Mouse (Mus musculus) G1E (cell line): ENCODE results near the gene Glrx3. TPM values are rescaled to one million over a fixed set of nuclear protein-coding genes. Genes with fewer than 3 reads are reported as not detected.

Experiments
- ATAC-seq: 2 replicates; pipeline ENCODE4 v1.8.0; 2016; ENCODE audit warnings: mild to moderate bottlenecking; ENCODE audit not compliant: insufficient number of reproducible peaks, poor library complexity, low FRiP score, severe bottlenecking; ENCODE audit errors: extremely low read depth
- DNase-seq: peaks from one replicate; pipeline ENCODE4 v3.0.0; 2012; ENCODE audit warnings: low spot score
- H3K27me3 ChIP-seq: 2 replicates; pipeline ENCODE4 v1.6.1; 2012; ENCODE audit warnings: mild to moderate bottlenecking, low read length, inconsistent platforms; ENCODE audit not compliant: insufficient read depth
- H3K36me3 ChIP-seq: replicated peaks from 2 replicates; pipeline ENCODE3; 2012; ENCODE audit warnings: mild to moderate bottlenecking, inconsistent platforms
- H3K4me1 ChIP-seq: 2 replicates; pipeline ENCODE4 v1.6.1; 2012; ENCODE audit warnings: low read depth, low read length, inconsistent platforms, mixed read lengths; ENCODE audit not compliant: insufficient read depth
- H3K4me3 ChIP-seq: 2 replicates; pipeline ENCODE4 v1.5.1; 2012; ENCODE audit warnings: low read depth, mild to moderate bottlenecking, inconsistent platforms, low read length, moderate library complexity, mixed read lengths
- H3K9me3 ChIP-seq: replicated peaks from 2 replicates; pipeline ENCODE4 v1.6.1; 2012; ENCODE audit warnings: inconsistent platforms
- CTCF ChIP-seq: IDR thresholded peaks from 2 replicates; pipeline ENCODE4 v1.5.1; 2012; ENCODE audit warnings: low read depth, low read length, inconsistent platforms, mixed read lengths
- GATA1 ChIP-seq: IDR thresholded peaks from 2 replicates; pipeline ENCODE4 v1.6.1; 2012; ENCODE audit warnings: borderline replicate concordance, low read length, inconsistent platforms, mixed read lengths
- GATA2 ChIP-seq: IDR thresholded peaks from 2 replicates; pipeline ENCODE4 v1.6.1; 2012; ENCODE audit warnings: low read depth, low read length, inconsistent platforms, borderline replicate concordance
- POLR2AphosphoS5 ChIP-seq: IDR thresholded peaks from 2 replicates; pipeline ENCODE4 v1.6.1; 2012; ENCODE audit warnings: low read depth, low read length, inconsistent platforms; ENCODE audit not compliant: insufficient replicate concordance
- TAL1 ChIP-seq: conservative IDR thresholded peaks from 2 replicates; pipeline ENCODE4 v1.6.1; 2012; ENCODE audit warnings: low read depth, low read length, inconsistent platforms, mixed read lengths
- polyA plus RNA-seq: library from polyadenylated mRNA; stranded (reverse); fragments of >175 nt; gene quantifications from 2 replicates; pipeline ENCODE4 v1.2.3, GENCODE M21; 2012
- total RNA-seq, 2 experiments: library from RNA; stranded (forward) in 1 of 2; stranded (reverse) in 1 of 2; fragments of 200-1000 nt in 1 of 2; fragments of >200 nt in 1 of 2; fragmentation: Nextera tagmentation in 1 of 2; gene quantifications; 2 replicates each; pipeline ENCODE4 v1.2.3; 2014 to 2017

The Glrx3 gene
- total and polyA plus RNA-seq, 3 experiments: 120 to 240 (median 171) TPM

- Histone ChIP-seq H3K36me3 (no peaks in the 10 kb centered on the region), H3K27me3 (no peaks in the 10 kb centered on the region), H3K9me3 (peaks cover 36% of the 10 kb centered on the region), H3K4me3 (no peak overlapping the region), H3K4me1 (no peaks in the 10 kb centered on the region)
- no peak for DNase-seq
- TF ChIP-seq TAL1 (no peak), GATA1 (no peak), GATA2 (no peak), POLR2AphosphoS5 (no peak), CTCF (no peak)
- no peak for ATAC-seq
Measured at GRCm38 (mm10) chr7:137483987-137484386, 46.6 kb downstream of the Glrx3 start.

GRCm38 (mm10) chr7:137488391-137488790, 51.0 kb downstream of the Glrx3 start:
- Histone ChIP-seq H3K4me3 (no peak overlapping the region), H3K27me3 (no peaks in the 10 kb centered on the region), H3K36me3 (no peaks in the 10 kb centered on the region), H3K9me3 (peaks cover 70% of the 10 kb centered on the region), H3K4me1 (no peaks in the 10 kb centered on the region)
- no peak for TF ChIP-seq TAL1
- TF ChIP-seq GATA1: no peak
- no peak for TF ChIP-seq POLR2AphosphoS5
- no peak for TF ChIP-seq CTCF
- no peak for TF ChIP-seq GATA2
- no peak for ATAC-seq
- no peak for DNase-seq

GRCm38 (mm10) chr7:137490711-137491110, 53.3 kb downstream of the Glrx3 start:
- DNase-seq: no peak
- Histone ChIP-seq H3K4me3 (no peak overlapping the region), H3K36me3 (no peaks in the 10 kb centered on the region), H3K27me3 (no peaks in the 10 kb centered on the region), H3K9me3 (peaks cover 56% of the 10 kb centered on the region), H3K4me1 (no peaks in the 10 kb centered on the region)
- no peak for ATAC-seq
- TF ChIP-seq CTCF (no peak), POLR2AphosphoS5 (no peak), GATA1 (no peak), TAL1 (no peak), GATA2 (no peak)

- no peaks in the 10 kb centered on the region for H3K27me3 ChIP-seq
- no peak overlapping the region for H3K4me3 ChIP-seq
- no peak for TF ChIP-seq CTCF
- TF ChIP-seq GATA1: no peak
- TF ChIP-seq GATA2: no peak
- no peak for TF ChIP-seq TAL1
- no peak for TF ChIP-seq POLR2AphosphoS5
- no peaks in the 10 kb centered on the region for H3K4me1 ChIP-seq
- ATAC-seq (no peak), DNase-seq (no peak)
- H3K9me3 ChIP-seq: peaks cover 66% of the 10 kb centered on the region
- H3K36me3 ChIP-seq: no peaks in the 10 kb centered on the region
Measured at GRCm38 (mm10) chr7:137492307-137492973, 55.0 kb downstream of the Glrx3 start.

- H3K27me3 ChIP-seq: no peaks in the 10 kb centered on the region
- H3K4me1 ChIP-seq: no peaks in the 10 kb centered on the region
- no peak for DNase-seq
- H3K9me3 ChIP-seq: peaks cover 35% of the 10 kb centered on the region
- TF ChIP-seq POLR2AphosphoS5 (no peak), TAL1 (no peak), GATA2 (no peak), CTCF (no peak), GATA1 (no peak)
- no peak overlapping the region for H3K4me3 ChIP-seq
- ATAC-seq: no peak
- H3K36me3 ChIP-seq: no peaks in the 10 kb centered on the region
Measured at GRCm38 (mm10) chr7:137498736-137499135, 61.3 kb downstream of the Glrx3 start.

- H3K4me1 ChIP-seq: no peaks in the 10 kb centered on the region
- H3K27me3 ChIP-seq: no peaks in the 10 kb centered on the region
- DNase-seq: no peak
- TF ChIP-seq GATA2 (no peak), POLR2AphosphoS5 (no peak), CTCF (no peak), TAL1 (no peak), GATA1 (no peak)
- peaks cover 53% of the 10 kb centered on the region for H3K9me3 ChIP-seq
- H3K36me3 ChIP-seq: no peaks in the 10 kb centered on the region
- H3K4me3 ChIP-seq: no peak overlapping the region
- no peak for ATAC-seq
Measured at GRCm38 (mm10) chr7:137517588-137517987, 80.2 kb downstream of the Glrx3 start.
